Mouse (Mus musculus): ENCODE data around the gene Kcnip3. TPM values are rescaled to one million over a fixed set of nuclear protein-coding genes. Genes with fewer than 3 reads are reported as not detected.

Kcnip3 gene
- polyA plus RNA-seq, 1 experiment from 2014 or later = 1.2 TPM

DNA sequence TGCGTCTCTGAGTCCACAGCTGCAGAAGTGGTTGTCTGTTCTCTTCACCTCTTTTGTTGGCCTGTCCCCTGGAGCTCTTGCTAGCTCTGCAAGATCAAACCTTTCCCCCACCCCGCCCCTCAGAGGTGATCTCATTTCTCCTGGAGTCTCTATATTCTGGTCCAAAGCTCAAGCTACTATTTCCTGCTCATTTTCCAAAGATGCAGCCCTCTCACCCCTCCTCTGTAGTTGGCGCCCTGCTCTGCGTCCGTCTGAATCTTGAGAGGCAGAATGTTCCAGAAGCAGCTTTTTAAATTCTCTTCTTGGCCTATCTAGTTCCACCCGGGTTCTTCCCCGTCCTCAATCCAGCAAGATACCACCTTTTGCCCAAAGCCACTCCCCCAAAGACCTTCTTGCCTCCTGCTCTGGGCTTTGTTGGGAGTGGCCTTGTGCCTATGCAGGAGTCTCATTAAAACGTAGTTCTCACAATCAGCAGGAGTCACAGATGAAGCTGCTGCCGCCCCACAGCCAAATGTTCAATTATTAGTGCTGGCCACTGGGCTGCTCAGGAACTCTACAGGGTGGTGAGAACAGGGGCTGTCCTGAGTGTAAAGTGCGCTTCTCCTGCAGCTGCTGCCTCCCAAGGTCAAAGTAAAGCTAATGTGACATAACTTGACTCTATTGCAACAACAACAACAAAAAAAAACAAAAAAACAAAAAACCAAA is 103.5 kb downstream of the Kcnip3 start:
- WGBS = 59% methylated on average over 10 of the region's 10 CpGs
- Histone ChIP-seq H3K27me3 (no peaks in the 10 kb centered on the region), H3K9me3 (no peaks in the 10 kb centered on the region)

GRCm38 (mm10) chr2:127416706-127417105 is 105.2 kb downstream of the Kcnip3 start:
- Histone ChIP-seq H3K27me3 (no peaks in the 10 kb centered on the region), H3K4me3 (no peak overlapping the region), H3K9ac (no peak overlapping the region), H3K4me2 (replicated peaks) (no peak overlapping the region), H3K9me3 (no peaks in the 10 kb centered on the region), H3K27ac (no peak overlapping the region), H3K4me1 (no peaks in the 10 kb centered on the region), H3K36me3 (no peaks in the 10 kb centered on the region)
- no peak for ATAC-seq (ENCODE audit: low FRiP score, low read depth)
- whole genome bisulfite sequencing = 54% methylated on average over 3 of the region's 3 CpGs

More for the DNA sequence above, 103.5 kb downstream of the Kcnip3 start:
- no peaks in the 10 kb centered on the region for H3K36me3 ChIP-seq
- no peak for ATAC-seq (ENCODE audit: low FRiP score, low read depth)
- no peaks in the 10 kb centered on the region for H3K4me1 ChIP-seq
- no peak overlapping the region for H3K4me3 ChIP-seq
- H3K4me2 ChIP-seq (replicated peaks) = no peak overlapping the region
- H3K9ac ChIP-seq = no peak overlapping the region
- H3K27ac ChIP-seq = no peak overlapping the region

DNA sequence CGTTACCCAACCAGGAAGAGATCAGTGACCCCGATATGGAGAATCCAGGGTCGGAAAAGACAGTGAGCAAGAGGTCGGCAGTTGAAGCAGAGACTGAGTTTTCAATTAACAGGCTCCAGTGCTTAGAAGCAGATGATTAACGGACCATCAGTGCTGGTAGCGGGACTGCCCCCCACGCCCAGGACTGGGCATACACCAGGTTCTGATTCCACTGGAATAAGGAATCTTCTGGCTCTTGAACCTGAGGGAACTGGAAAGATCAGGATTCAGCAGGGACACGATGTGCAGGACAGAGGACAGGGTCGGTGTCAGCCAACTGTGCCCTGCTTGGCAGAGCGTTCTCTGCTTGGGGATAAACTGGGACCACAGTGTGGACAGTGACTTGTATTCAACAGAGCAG is 106.1 kb downstream of the Kcnip3 start:
- H3K4me2 ChIP-seq (replicated peaks) = no peak overlapping the region
- WGBS = 74% methylated on average over 10 of the region's 10 CpGs

DNA sequence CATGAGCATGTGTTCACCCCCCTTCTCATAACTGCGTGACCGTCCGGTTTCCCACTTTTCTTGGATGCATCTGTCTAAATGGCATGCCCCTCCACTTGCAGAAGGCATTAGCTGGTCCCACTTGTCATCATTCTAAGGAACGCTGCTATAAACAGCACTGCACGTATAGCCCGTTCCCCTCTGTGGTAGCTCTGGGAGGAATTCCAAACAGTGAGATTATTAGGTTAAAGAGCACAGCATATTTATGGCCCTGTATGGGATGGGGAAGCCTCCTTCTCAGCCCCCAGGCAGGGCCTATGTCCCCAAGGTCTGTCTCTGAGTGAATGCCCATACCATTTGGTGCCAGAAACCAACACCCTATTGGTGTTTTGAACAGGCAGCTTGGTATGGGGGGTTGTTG is 110.8 kb downstream of the Kcnip3 start:
- Histone ChIP-seq H3K27me3 (no peaks in the 10 kb centered on the region), H3K4me2 (replicated peaks) (no peak overlapping the region), H3K4me1 (no peaks in the 10 kb centered on the region), H3K9ac (no peak overlapping the region), H3K4me3 (no peak overlapping the region), H3K27ac (no peak overlapping the region), H3K9me3 (no peaks in the 10 kb centered on the region), H3K36me3 (no peaks in the 10 kb centered on the region)
- ATAC-seq (ENCODE audit: low FRiP score, low read depth) = no peak
- WGBS = 74% methylated on average over 6 of the region's 6 CpGs

More for the DNA sequence above, 106.1 kb downstream of the Kcnip3 start:
- no peak for ATAC-seq (ENCODE audit: low FRiP score, low read depth)
- no peaks in the 10 kb centered on the region for H3K4me1 ChIP-seq
- H3K27ac ChIP-seq = no peak overlapping the region
- H3K9me3 ChIP-seq = no peaks in the 10 kb centered on the region
- no peak overlapping the region for H3K9ac ChIP-seq
- H3K4me3 ChIP-seq = no peak overlapping the region
- H3K27me3 ChIP-seq = no peaks in the 10 kb centered on the region
- no peaks in the 10 kb centered on the region for H3K36me3 ChIP-seq

Other genes starting within 250 kb of the Kcnip3 start
- 4.4 and 4.6 TPM in 2 replicates for gene Dusp2, start 185.9 kb downstream of the Kcnip3 start, polyA plus RNA-seq (2015; fragmentation: Nextera tagmentation; extraction: Ambion mirVana)
- 0.06 and 0.14 TPM in 2 replicates for gene Astl, start 183.5 kb downstream of the Kcnip3 start, polyA plus RNA-seq (2015; fragmentation: Nextera tagmentation; extraction: Ambion mirVana)
- gene Adra2b, start 158.9 kb downstream of the Kcnip3 start, polyA plus RNA-seq (2015; fragmentation: Nextera tagmentation; extraction: Ambion mirVana) = 0.45 and 0.56 TPM in 2 replicates
- 0.14 and 0.32 TPM in 2 replicates for gene Gpat2, start 96.9 kb downstream of the Kcnip3 start, polyA plus RNA-seq (2015; fragmentation: Nextera tagmentation; extraction: Ambion mirVana)
- gene Fahd2a, start 77.5 kb downstream of the Kcnip3 start, polyA plus RNA-seq (2015; fragmentation: Nextera tagmentation; extraction: Ambion mirVana) = 22.8 and 24.9 TPM in 2 replicates
- 1.8 and 2.3 TPM in 2 replicates for gene Prom2, start 19.4 kb upstream of the Kcnip3 start, polyA plus RNA-seq (2015; fragmentation: Nextera tagmentation; extraction: Ambion mirVana)
- gene Zfp661, start 65.0 kb upstream of the Kcnip3 start, polyA plus RNA-seq (2015; fragmentation: Nextera tagmentation; extraction: Ambion mirVana) = 5.2 and 6.1 TPM in 2 replicates
- 136 and 145 TPM in 2 replicates for gene Mrps5, start 65.1 kb upstream of the Kcnip3 start, polyA plus RNA-seq (2015; fragmentation: Nextera tagmentation; extraction: Ambion mirVana)
- 1.4 and 1.6 TPM in 2 replicates for gene Mal, start 134.6 kb upstream of the Kcnip3 start, polyA plus RNA-seq (2015; fragmentation: Nextera tagmentation; extraction: Ambion mirVana)
- gene Mall, start 207.8 kb upstream of the Kcnip3 start, polyA plus RNA-seq (2015; fragmentation: Nextera tagmentation; extraction: Ambion mirVana) = 6.5 and 7.0 TPM in 2 replicates

Measured in limb, embryonic 13.5 days (tissue).